Mouse (Mus musculus): Measurements from ENCODE around the gene Erv3.
A peak's percentile ranks its signal among the peaks of the same experiment; 100 is the strongest.

Erv3 gene

GRCm38 (mm10) chr2:131821708-131821990 lies 37.9 kb downstream of the Erv3 start:
- no peak for DNase-seq

GRCm38 (mm10) chr2:131820932-131821707 lies 38.4 kb downstream of the Erv3 start:
- DNase-seq = peak; percentile 92

- DNase-seq = peak; percentile 88
Measured at GRCm38 (mm10) chr2:131820088-131820675, 39.4 kb downstream of the Erv3 start.

- no peak for DNase-seq
Measured at GRCm38 (mm10) chr2:131814327-131814726, 45.2 kb downstream of the Erv3 start.

GRCm38 (mm10) chr2:131813437-131813836 lies 46.1 kb downstream of the Erv3 start:
- no peak for DNase-seq

GRCm38 (mm10) chr2:131812480-131813137 lies 46.9 kb downstream of the Erv3 start:
- DNase-seq = peak; percentile 76

- DNase-seq = no peak
Measured at GRCm38 (mm10) chr2:131811607-131812006, 47.9 kb downstream of the Erv3 start.

GRCm38 (mm10) chr2:131808856-131809255 lies 50.7 kb downstream of the Erv3 start:
- no peak for DNase-seq

- no peak for DNase-seq
Measured at GRCm38 (mm10) chr2:131807660-131808059, 51.9 kb downstream of the Erv3 start.

- DNase-seq = no peak
Measured at GRCm38 (mm10) chr2:131806863-131807262, 52.7 kb downstream of the Erv3 start.

GRCm38 (mm10) chr2:131805306-131805705 lies 54.2 kb downstream of the Erv3 start:
- no peak for DNase-seq

GRCm38 (mm10) chr2:131803801-131804200 lies 55.7 kb downstream of the Erv3 start:
- no peak for DNase-seq
